Mouse (Mus musculus) lung, postnatal 0 days (tissue): ENCODE results near the gene Sorbs2. TPM values are rescaled to one million over a fixed set of nuclear protein-coding genes. Genes with fewer than 3 reads are reported as not detected.

Source experiments
- ATAC-seq: fragments of 200-750 bp; cut with Nextera tagmentation; 2 replicates; pipeline ENCODE4 v1.8.0; 2017; ENCODE audit warnings: moderate library complexity
- DNase-seq: peaks from one replicate; pipeline ENCODE4 v3.0.0-alpha.2; 2016; ENCODE audit warnings: low spot score
- H3K27ac ChIP-seq: fragments of 300-500 bp; sonication (generic); 2 replicates; pipeline ENCODE4 v1.5.1; 2014; ENCODE audit warnings: antibody characterized with exemption, mild to moderate bottlenecking, low read length, mixed read lengths
- H3K27me3 ChIP-seq: fragments of 300-500 bp; sonication (generic); replicated peaks from 2 replicates; pipeline ENCODE4 v1.6.1; 2014; ENCODE audit warnings: low read length, mixed read lengths; ENCODE audit not compliant: insufficient read depth
- H3K36me3 ChIP-seq: fragments of 300-500 bp; sonication (generic); 2 replicates; pipeline ENCODE4 v1.6.1; 2014; ENCODE audit warnings: low read length, mixed read lengths; ENCODE audit not compliant: insufficient read depth
- H3K4me1 ChIP-seq: fragments of 300-500 bp; sonication (generic); 2 replicates; pipeline ENCODE4 v1.6.1; 2014; ENCODE audit warnings: antibody characterized with exemption, low read depth, low read length, mixed read lengths; ENCODE audit not compliant: insufficient read depth
- H3K4me2 ChIP-seq: fragments of 300-500 bp; sonication (generic); replicated peaks from 2 replicates; pipeline ENCODE4 v1.6.1; 2014; ENCODE audit warnings: low read depth, mild to moderate bottlenecking, low read length, moderate library complexity, mixed read lengths
- H3K4me3 ChIP-seq: fragments of 300-500 bp; sonication (generic); 2 replicates; pipeline ENCODE4 v1.5.1; 2014; ENCODE audit warnings: low read depth, low read length
- H3K9ac ChIP-seq: fragments of 300-500 bp; sonication (generic); replicated peaks from 2 replicates; pipeline ENCODE4 v1.6.1; 2014; ENCODE audit warnings: low read depth, mild to moderate bottlenecking
- H3K9me3 ChIP-seq: fragments of 300-500 bp; sonication (generic); 2 replicates; pipeline ENCODE4 v1.6.1; 2016; ENCODE audit warnings: low read length, mixed read lengths
- CTCF ChIP-seq: IDR thresholded peaks from 2 replicates; pipeline ENCODE4 v1.5.1; 2016; ENCODE audit warnings: antibody characterized with exemption, mild to moderate bottlenecking
- EP300 ChIP-seq: IDR thresholded peaks from 2 replicates; pipeline ENCODE4 v1.6.1; 2016; ENCODE audit warnings: antibody characterized with exemption, mild to moderate bottlenecking, control low read depth
- WGBS: fragments of 180-500 bp; shearing (Covaris S2); extraction: QIAGEN DNeasy Blood & Tissue Kit; methylation state at CpG from one replicate; pipeline ENCODE4 v1.1.7; 2014; 5-methylcytosine and 5-hydroxymethylcytosine counted together
- polyA plus RNA-seq: library from polyadenylated mRNA; unstranded; fragments of >200 nt; fragmentation: Nextera tagmentation; extraction: Ambion mirVana; gene quantifications from 2 replicates; pipeline ENCODE4 v1.2.1, GENCODE M21; 2015

Sorbs2 gene
- polyA plus RNA-seq, 1 experiment from 2014 or later, result 7.0 TPM

- no peak overlapping the region for H3K9ac ChIP-seq
- ATAC-seq, result no peak
- H3K36me3 ChIP-seq, result no peaks in the 10 kb centered on the region
- no peak overlapping the region for H3K4me2 ChIP-seq
- DNase-seq, result no peak
- WGBS, result 73% methylated on average over 6 of the region's 6 CpGs
- H3K9me3 ChIP-seq, result no peaks in the 10 kb centered on the region
- no peak for TF ChIP-seq EP300
- no peak for TF ChIP-seq CTCF
- H3K4me1 ChIP-seq, result no peaks in the 10 kb centered on the region
- H3K27me3 ChIP-seq, result no peaks in the 10 kb centered on the region
- H3K27ac ChIP-seq, result no peak overlapping the region
- no peak overlapping the region for H3K4me3 ChIP-seq
These were observed 127.6 kb downstream of the Sorbs2 start for GRCm38 (mm10) chr8:45635155-45635554.

- Histone ChIP-seq H3K4me1 (no peaks in the 10 kb centered on the region), H3K9me3 (no peaks in the 10 kb centered on the region), H3K4me3 (no peak overlapping the region), H3K27me3 (no peaks in the 10 kb centered on the region), H3K36me3 (no peaks in the 10 kb centered on the region), H3K4me2 (no peak overlapping the region), H3K27ac (no peak overlapping the region), H3K9ac (no peak overlapping the region)
- WGBS, result 58% methylated on average over 1 of the region's 1 CpGs
- no peak for DNase-seq
- TF ChIP-seq CTCF (no peak), EP300 (no peak)
- ATAC-seq, result no peak
These were observed 130.2 kb downstream of the Sorbs2 start for GRCm38 (mm10) chr8:45637745-45638144.

- ATAC-seq, result no peak
- no peaks in the 10 kb centered on the region for H3K27me3 ChIP-seq
- H3K4me1 ChIP-seq, result no peaks in the 10 kb centered on the region
- no peak overlapping the region for H3K4me2 ChIP-seq
- no peaks in the 10 kb centered on the region for H3K9me3 ChIP-seq
- no peak overlapping the region for H3K9ac ChIP-seq
- DNase-seq, result no peak
- H3K27ac ChIP-seq, result no peak overlapping the region
- no peaks in the 10 kb centered on the region for H3K36me3 ChIP-seq
- no peak for TF ChIP-seq EP300
- no peak overlapping the region for H3K4me3 ChIP-seq
These were observed 131.9 kb downstream of the Sorbs2 start for GRCm38 (mm10) chr8:45639444-45639843.

- TF ChIP-seq EP300, result no peak
- TF ChIP-seq CTCF, result no peak
- Histone ChIP-seq H3K9ac (no peak overlapping the region), H3K4me2 (no peak overlapping the region), H3K27me3 (no peaks in the 10 kb centered on the region), H3K4me3 (no peak overlapping the region), H3K36me3 (no peaks in the 10 kb centered on the region), H3K9me3 (no peaks in the 10 kb centered on the region), H3K4me1 (no peaks in the 10 kb centered on the region), H3K27ac (no peak overlapping the region)
- WGBS, result 90% methylated on average over 2 of the region's 2 CpGs
- no peak for ATAC-seq
- no peak for DNase-seq
These were observed 137.1 kb downstream of the Sorbs2 start for GRCm38 (mm10) chr8:45644651-45645050.

GRCm38 (mm10) chr8:45649063-45649462 lies 141.5 kb downstream of the Sorbs2 start:
- no peak for TF ChIP-seq EP300
- no peak for TF ChIP-seq CTCF
- H3K9ac ChIP-seq, result no peak overlapping the region
- no peaks in the 10 kb centered on the region for H3K4me1 ChIP-seq
- WGBS, result 79% methylated on average over 7 of the region's 7 CpGs
- no peaks in the 10 kb centered on the region for H3K36me3 ChIP-seq
- no peak overlapping the region for H3K4me3 ChIP-seq
- ATAC-seq (no peak), DNase-seq (no peak)
- no peak overlapping the region for H3K27ac ChIP-seq
- H3K27me3 ChIP-seq, result no peaks in the 10 kb centered on the region
- H3K9me3 ChIP-seq, result no peaks in the 10 kb centered on the region
- H3K4me2 ChIP-seq, result no peak overlapping the region

- WGBS, result 72% methylated on average over 5 of the region's 5 CpGs
- no peak for DNase-seq
- Histone ChIP-seq H3K27ac (no peak overlapping the region), H3K27me3 (no peaks in the 10 kb centered on the region), H3K9ac (no peak overlapping the region), H3K4me2 (no peak overlapping the region), H3K9me3 (no peaks in the 10 kb centered on the region), H3K36me3 (no peaks in the 10 kb centered on the region), H3K4me3 (no peak overlapping the region), H3K4me1 (no peaks in the 10 kb centered on the region)
- no peak for ATAC-seq
- TF ChIP-seq CTCF (no peak), EP300 (no peak)
These were observed 142.4 kb downstream of the Sorbs2 start for GRCm38 (mm10) chr8:45649966-45650365.

- H3K27ac ChIP-seq, result no peak overlapping the region
- no peaks in the 10 kb centered on the region for H3K27me3 ChIP-seq
- ATAC-seq (no peak), DNase-seq (no peak)
- no peak overlapping the region for H3K4me2 ChIP-seq
- H3K4me3 ChIP-seq, result no peak overlapping the region
- peaks cover 9% of the 10 kb centered on the region; the same call in 1 of the 2 replicates for H3K4me1 ChIP-seq
- 70% methylated on average over 3 of the region's 3 CpGs for WGBS
- H3K9me3 ChIP-seq, result no peaks in the 10 kb centered on the region
- TF ChIP-seq CTCF (no peak), EP300 (no peak)
- H3K9ac ChIP-seq, result no peak overlapping the region
- H3K36me3 ChIP-seq, result no peaks in the 10 kb centered on the region
These were observed 150.4 kb downstream of the Sorbs2 start for GRCm38 (mm10) chr8:45658021-45658420.
